Mouse (Mus musculus): ENCODE data around the gene Zfp423. TPM values are rescaled to one million over a fixed set of nuclear protein-coding genes. Genes with fewer than 3 reads are reported as not detected.

Zfp423 gene
- polyA plus RNA-seq, 1 experiment from 2014 or later = 5.0 TPM

DNA sequence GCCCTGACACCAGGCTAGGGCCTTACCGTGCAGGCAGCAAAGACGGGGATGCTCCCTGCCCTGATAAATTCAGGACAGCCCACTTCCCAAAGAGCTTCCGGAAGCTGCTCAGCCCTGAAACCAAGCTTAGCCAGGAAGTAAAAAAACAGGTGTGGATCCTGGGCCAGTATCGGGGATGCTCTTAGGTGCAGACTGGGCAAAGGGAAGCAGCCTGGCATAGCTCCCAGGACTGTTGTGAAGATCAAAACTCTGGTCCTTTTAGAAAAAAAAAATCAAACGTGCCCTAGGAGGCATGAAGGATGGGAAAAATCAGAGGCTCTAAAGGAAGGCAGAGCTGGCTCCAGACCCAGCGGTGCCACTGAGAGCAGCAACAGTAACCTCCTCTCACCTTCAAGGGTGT is 247.4 kb downstream of the Zfp423 start:
- H3K4me3 ChIP-seq (replicated peaks) = no peak overlapping the region
- H3K9ac ChIP-seq = no peak overlapping the region
- H3K27me3 ChIP-seq (replicated peaks) = no peaks in the 10 kb centered on the region
- 80% methylated on average over 6 of the region's 6 CpGs for WGBS
- peaks cover 9% of the 10 kb centered on the region for H3K4me1 ChIP-seq (replicated peaks)
- H3K36me3 ChIP-seq = no peaks in the 10 kb centered on the region
- no peak overlapping the region for H3K27ac ChIP-seq
- no peaks in the 10 kb centered on the region for H3K9me3 ChIP-seq
- no peak overlapping the region for H3K4me2 ChIP-seq (replicated peaks)
- no peak for ATAC-seq

DNA sequence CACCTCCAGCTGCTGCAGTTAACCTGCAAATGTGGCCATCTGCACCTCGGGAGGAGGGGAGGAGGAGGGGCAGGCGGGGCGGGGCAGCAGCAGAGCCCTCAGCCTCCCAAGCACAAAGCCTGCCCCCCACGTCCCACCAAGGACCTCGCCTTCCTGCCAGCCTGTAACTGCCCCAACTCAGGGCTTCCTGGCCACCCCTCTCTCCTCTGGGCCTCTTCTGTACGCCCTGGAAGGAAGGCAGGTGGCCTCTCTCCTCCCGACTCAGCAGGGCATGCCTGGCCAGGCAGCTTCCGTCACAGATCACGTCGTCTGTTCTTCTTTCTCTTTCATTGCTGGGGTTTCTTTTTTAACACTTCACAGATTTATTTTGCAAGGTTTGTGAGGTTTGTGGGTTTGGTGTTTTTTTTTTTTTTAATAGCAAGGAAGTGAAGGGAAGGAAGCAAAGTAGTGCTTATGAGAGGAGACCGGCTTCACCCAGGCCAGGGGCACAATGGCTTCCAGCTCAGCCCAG is 251.2 kb downstream of the Zfp423 start:
- Histone ChIP-seq H3K4me1 (replicated peaks) (peaks cover under 1% of the 10 kb centered on the region; the same call in 1 of the 2 replicates), H3K9ac (no peak overlapping the region), H3K4me3 (replicated peaks) (no peak overlapping the region; the same call in 1 of the 2 replicates), H3K4me2 (replicated peaks) (peak overlapping the region; percentile 49), H3K36me3 (no peaks in the 10 kb centered on the region), H3K9me3 (no peaks in the 10 kb centered on the region), H3K27me3 (replicated peaks) (no peaks in the 10 kb centered on the region), H3K27ac (no peak overlapping the region)
- ATAC-seq = 0 out of 2 replicates have a peak, but pooled peaks have one; percentile 55
- WGBS = 19% methylated on average over 10 of the region's 11 CpGs

DNA sequence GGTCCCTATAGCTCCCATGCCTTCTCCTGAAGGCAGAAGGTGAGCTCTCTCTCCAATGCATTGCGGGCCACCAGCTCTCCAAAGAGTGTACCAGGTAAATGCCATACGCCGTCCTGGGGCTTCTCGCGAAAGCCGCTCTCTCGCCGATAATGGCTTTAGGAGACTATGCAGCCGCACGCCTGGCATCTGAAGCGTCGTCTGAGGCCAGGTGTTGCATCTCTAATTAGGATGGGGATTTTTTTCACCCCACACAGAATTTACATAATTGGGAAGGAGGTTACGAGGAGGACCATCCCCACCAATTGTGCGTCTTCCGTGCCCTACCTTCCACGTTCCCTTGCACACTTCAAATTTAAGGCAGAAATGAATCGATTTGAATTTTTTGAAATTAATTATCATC is 252.2 kb downstream of the Zfp423 start:
- H3K27me3 ChIP-seq (replicated peaks) = no peaks in the 10 kb centered on the region
- whole genome bisulfite sequencing = 78% methylated on average over 17 of the region's 17 CpGs
- H3K4me1 ChIP-seq (replicated peaks) = peaks cover 9% of the 10 kb centered on the region
- no peak overlapping the region for H3K4me2 ChIP-seq (replicated peaks)
- no peaks in the 10 kb centered on the region for H3K9me3 ChIP-seq
- H3K9ac ChIP-seq = no peak overlapping the region
- H3K4me3 ChIP-seq (replicated peaks) = no peak overlapping the region
- no peaks in the 10 kb centered on the region for H3K36me3 ChIP-seq
- H3K27ac ChIP-seq = no peak overlapping the region
- ATAC-seq = no peak

DNA sequence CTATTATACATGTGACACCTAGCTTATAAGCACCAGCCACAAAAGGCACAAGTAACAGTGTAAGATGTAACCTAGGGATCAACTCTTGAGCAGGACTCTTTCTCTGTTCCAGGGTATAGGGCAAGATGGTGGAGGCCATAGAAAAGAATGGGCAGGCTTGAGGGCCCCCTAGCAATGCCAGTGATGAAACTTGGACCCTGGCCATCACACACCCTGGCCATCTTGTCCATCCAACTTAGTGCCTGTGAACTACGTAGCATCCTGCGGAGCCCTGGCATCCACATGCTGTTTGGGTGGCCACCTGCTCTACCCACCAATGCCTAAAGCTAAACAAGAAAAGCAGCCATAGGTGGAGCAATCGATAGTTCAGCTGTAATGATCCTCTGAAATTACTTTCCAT is 254.6 kb downstream of the Zfp423 start:
- H3K9me3 ChIP-seq = no peaks in the 10 kb centered on the region
- H3K9ac ChIP-seq = no peak overlapping the region
- no peaks in the 10 kb centered on the region for H3K27me3 ChIP-seq (replicated peaks)
- H3K4me2 ChIP-seq (replicated peaks) = no peak overlapping the region
- H3K4me3 ChIP-seq (replicated peaks) = no peak overlapping the region
- no peaks in the 10 kb centered on the region for H3K36me3 ChIP-seq
- H3K27ac ChIP-seq = no peak overlapping the region
- 99% methylated on average over 3 of the region's 3 CpGs for WGBS
- ATAC-seq = no peak
- H3K4me1 ChIP-seq (replicated peaks) = peaks cover 14% of the 10 kb centered on the region

DNA sequence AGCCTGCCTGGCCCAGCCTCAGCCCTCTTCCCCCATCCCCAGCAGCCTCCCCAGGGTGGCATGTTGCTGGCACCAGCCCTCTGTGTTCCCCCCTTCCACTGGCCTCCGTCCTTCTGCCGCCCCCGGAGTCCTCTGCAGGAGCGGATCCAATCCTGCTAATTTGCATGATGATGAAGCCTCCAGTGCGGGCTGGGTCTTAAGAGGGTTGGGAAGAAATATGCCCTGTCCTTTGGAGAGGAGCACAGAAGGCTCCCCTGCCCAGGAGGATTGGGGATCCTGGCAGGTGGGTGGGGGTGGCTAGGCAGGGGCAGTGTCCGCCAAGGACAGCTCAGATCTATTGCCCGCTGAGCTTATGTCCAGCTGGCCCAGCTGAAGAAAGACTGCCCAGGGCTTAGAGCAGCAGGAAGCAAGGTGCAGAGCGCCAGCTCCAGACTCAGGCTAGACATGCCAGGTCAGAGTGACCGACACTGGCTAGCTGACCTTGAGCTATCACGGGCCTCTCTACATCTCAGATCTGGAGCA is 256.5 kb downstream of the Zfp423 start:
- Histone ChIP-seq H3K4me3 (replicated peaks) (no peak overlapping the region), H3K9me3 (no peaks in the 10 kb centered on the region), H3K4me2 (replicated peaks) (peak overlapping the region; percentile 7; the same call in 1 of the 2 replicates), H3K9ac (no peak overlapping the region), H3K27me3 (replicated peaks) (no peaks in the 10 kb centered on the region), H3K36me3 (no peaks in the 10 kb centered on the region), H3K4me1 (replicated peaks) (peaks cover 14% of the 10 kb centered on the region), H3K27ac (no peak overlapping the region; the same call in 1 of the 2 replicates)
- no peak for ATAC-seq
- WGBS = 35% methylated on average over 10 of the region's 10 CpGs

DNA sequence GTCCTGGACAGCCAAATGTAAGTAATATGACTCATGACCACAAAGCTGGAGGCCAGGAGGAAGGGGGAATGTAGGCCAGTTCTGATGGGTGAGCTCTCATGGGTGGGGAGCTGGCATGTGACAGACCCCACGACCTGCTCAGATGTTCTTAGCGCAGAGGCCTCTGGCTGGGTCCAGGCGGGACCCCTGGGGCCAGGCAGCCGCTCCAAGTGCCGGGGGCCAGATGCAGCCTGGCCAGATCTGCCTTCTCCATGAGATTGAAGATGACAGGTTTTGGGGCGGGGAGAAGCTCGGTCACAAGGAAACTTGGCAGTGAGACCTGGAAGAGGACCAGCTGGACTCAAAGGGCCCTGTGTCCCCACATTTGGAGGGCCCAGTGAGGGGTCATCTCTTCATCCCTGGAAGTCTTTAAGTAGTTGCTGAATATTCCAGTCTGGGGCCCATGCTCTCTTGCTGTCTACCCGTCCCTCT is 257.3 kb downstream of the Zfp423 start:
- Histone ChIP-seq H3K27ac (no peak overlapping the region; the same call in 1 of the 2 replicates), H3K9me3 (no peaks in the 10 kb centered on the region), H3K4me3 (replicated peaks) (no peak overlapping the region), H3K27me3 (replicated peaks) (no peaks in the 10 kb centered on the region), H3K36me3 (no peaks in the 10 kb centered on the region), H3K4me1 (replicated peaks) (peaks cover 14% of the 10 kb centered on the region), H3K9ac (no peak overlapping the region), H3K4me2 (replicated peaks) (no peak overlapping the region)
- peak; percentile 41; the same call in 1 of the 2 replicates for ATAC-seq
- WGBS = 46% methylated on average over 8 of the region's 8 CpGs

DNA sequence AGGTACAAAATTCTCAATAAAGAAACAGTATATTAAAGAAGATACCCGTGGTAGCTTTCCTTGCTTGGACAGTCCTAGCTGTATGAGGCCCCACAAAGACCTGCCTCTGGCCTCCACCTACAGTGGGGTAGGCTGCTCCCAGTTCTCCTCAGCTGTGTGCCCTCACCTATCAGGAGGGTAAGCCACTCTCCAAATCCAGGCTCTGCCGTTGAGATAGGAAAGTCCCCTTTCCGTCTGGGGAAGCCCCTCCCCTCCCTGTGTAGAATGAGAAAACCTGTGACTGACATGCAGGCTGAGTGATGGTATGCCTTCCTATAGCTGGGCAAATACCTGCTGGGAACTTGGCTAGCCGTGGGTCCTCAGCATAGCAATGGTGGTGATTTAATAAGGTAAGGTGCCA is 257.8 kb downstream of the Zfp423 start:
- H3K4me2 ChIP-seq (replicated peaks) = no peak overlapping the region
- 67% methylated on average over 4 of the region's 4 CpGs for WGBS
- no peaks in the 10 kb centered on the region for H3K36me3 ChIP-seq
- no peaks in the 10 kb centered on the region for H3K27me3 ChIP-seq (replicated peaks)
- H3K4me3 ChIP-seq (replicated peaks) = no peak overlapping the region
- H3K9ac ChIP-seq = no peak overlapping the region
- H3K9me3 ChIP-seq = no peaks in the 10 kb centered on the region
- peaks cover 14% of the 10 kb centered on the region for H3K4me1 ChIP-seq (replicated peaks)
- H3K27ac ChIP-seq = no peak overlapping the region
- ATAC-seq = 0 out of 2 replicates have a peak, but pooled peaks have one; percentile 12

DNA sequence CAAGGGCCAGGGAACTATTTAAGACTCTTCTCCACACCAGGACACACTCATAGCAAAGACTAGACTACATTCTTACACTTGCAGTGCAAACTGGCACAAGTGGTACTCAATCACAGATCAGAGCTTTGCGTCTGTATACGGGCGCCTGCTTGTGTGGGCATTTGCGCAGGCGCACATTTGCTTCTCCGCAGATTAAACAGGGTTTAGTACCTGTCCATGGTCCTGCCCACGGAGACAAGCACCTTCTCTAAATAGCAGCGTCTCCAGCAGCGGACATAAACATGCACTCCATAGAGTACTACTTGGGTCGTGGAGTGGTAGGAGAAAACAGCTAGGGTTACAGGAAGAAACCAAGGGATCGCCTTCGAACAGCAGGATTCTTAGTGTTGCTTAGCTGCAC is 259.1 kb downstream of the Zfp423 start:
- 34% methylated on average over 12 of the region's 12 CpGs for WGBS

DNA sequence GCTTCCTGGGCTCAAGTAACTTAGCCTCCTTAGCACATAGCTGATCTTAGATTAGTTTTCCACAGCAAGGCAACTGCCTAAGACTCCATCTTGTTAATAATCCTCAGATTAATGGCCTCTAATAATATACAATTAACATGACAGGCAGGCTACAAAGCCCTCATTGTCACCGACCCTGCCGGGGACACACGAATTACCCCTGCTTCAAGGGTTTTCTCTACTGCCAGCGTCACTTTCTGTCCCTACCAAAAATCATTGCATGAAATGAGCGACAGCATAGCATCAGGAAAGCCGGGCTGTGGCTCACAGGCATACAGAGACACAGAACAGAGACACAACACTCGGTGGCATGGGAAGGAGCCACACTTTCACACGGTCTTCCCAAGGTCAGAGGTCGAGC is 262.3 kb downstream of the Zfp423 start:
- Histone ChIP-seq H3K9ac (no peak overlapping the region), H3K9me3 (no peaks in the 10 kb centered on the region), H3K27ac (no peak overlapping the region), H3K27me3 (replicated peaks) (no peaks in the 10 kb centered on the region), H3K4me3 (replicated peaks) (no peak overlapping the region), H3K4me1 (replicated peaks) (peaks cover 4% of the 10 kb centered on the region; the same call in 1 of the 2 replicates), H3K4me2 (replicated peaks) (no peak overlapping the region), H3K36me3 (no peaks in the 10 kb centered on the region)
- no peak for ATAC-seq
- 63% methylated on average over 9 of the region's 9 CpGs for WGBS

More for the DNA sequence above, 259.1 kb downstream of the Zfp423 start:
- no peak for ATAC-seq
- H3K4me3 ChIP-seq (replicated peaks) = no peak overlapping the region
- H3K27ac ChIP-seq = no peak overlapping the region
- H3K4me1 ChIP-seq (replicated peaks) = peaks cover 14% of the 10 kb centered on the region
- no peaks in the 10 kb centered on the region for H3K27me3 ChIP-seq (replicated peaks)
- no peaks in the 10 kb centered on the region for H3K9me3 ChIP-seq
- no peak overlapping the region for H3K4me2 ChIP-seq (replicated peaks)
- no peak overlapping the region for H3K9ac ChIP-seq
- no peaks in the 10 kb centered on the region for H3K36me3 ChIP-seq

DNA sequence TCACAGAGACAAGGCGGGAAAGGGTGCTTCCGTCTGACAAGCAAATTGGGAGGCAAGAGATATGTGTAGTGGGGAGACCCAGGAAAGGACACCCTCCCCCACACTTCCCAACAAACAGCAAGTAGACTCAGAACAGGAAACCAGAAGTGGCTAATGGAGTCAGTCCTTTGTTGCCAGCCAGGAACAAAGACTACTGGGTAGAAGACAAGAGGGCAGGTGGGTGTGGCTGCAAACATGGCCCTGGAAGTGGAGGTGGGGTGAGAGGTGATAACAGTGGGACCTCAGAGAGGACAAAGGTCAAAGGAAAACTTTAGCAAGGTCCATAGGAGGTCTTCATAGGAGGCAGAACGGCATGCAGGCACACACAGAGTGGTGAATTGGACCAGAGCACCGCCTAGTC is 265.7 kb downstream of the Zfp423 start:
- Histone ChIP-seq H3K9me3 (no peaks in the 10 kb centered on the region), H3K36me3 (no peaks in the 10 kb centered on the region), H3K27me3 (replicated peaks) (no peaks in the 10 kb centered on the region), H3K4me2 (replicated peaks) (no peak overlapping the region), H3K9ac (no peak overlapping the region), H3K4me1 (replicated peaks) (peaks cover 8% of the 10 kb centered on the region), H3K27ac (no peak overlapping the region), H3K4me3 (replicated peaks) (no peak overlapping the region)
- ATAC-seq = no peak
- 66% methylated on average over 4 of the region's 4 CpGs for WGBS

DNA sequence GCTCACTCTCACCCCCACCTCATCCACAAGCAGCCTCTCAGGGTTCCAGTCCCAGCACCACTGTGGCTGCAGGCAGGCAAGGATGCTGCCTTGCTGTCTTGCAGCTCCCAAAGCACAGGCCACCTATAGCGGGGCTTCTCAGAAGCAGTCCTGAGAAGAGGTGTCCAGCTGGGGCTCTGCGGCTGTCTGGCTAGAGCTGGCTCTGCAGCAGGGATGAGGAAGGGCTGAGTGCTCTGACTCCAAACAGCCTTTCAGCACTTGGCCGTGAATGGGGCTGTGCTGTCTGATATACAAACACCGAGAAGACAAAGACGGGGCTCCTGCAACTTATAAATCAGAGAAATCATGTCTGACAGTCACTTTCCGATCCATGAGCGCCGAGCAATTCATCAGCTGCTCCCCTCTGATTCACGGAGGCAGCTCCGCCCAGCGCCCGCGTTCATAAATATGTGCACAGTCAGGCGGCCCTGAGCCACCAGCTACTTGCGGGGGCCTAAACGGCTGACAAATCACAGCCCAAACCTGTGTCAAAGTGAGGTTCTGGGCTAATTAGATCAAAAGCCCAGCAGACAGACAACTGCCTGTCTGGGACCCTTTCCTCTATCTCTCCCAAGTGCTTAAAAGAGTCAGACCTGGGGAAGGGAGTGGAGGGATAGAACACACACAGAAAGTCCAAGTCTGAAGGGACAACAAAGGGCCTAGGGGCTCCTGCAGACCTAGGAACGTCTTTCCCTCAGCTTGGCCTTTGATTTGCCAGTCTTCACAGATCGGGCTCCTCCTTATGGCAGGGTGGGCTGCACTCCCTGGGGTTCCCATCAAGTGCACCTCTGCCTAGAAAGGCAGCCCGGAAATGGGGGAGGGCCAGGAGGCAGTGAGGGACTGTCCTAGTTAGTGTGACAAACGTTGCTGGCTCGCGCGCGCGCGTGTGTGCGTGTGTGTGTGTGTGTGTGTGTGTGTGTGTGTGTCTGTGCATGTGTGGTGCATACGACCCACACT is 269.0 kb downstream of the Zfp423 start:
- Histone ChIP-seq H3K4me3 (replicated peaks) (no peak overlapping the region), H3K27ac (no peak overlapping the region), H3K9me3 (no peaks in the 10 kb centered on the region), H3K27me3 (replicated peaks) (no peaks in the 10 kb centered on the region), H3K4me2 (replicated peaks) (peak overlapping the region; percentile 33), H3K36me3 (no peaks in the 10 kb centered on the region), H3K9ac (no peak overlapping the region), H3K4me1 (replicated peaks) (peaks cover 8% of the 10 kb centered on the region)
- WGBS = 27% methylated on average over 28 of the region's 28 CpGs
- no peak for ATAC-seq

DNA sequence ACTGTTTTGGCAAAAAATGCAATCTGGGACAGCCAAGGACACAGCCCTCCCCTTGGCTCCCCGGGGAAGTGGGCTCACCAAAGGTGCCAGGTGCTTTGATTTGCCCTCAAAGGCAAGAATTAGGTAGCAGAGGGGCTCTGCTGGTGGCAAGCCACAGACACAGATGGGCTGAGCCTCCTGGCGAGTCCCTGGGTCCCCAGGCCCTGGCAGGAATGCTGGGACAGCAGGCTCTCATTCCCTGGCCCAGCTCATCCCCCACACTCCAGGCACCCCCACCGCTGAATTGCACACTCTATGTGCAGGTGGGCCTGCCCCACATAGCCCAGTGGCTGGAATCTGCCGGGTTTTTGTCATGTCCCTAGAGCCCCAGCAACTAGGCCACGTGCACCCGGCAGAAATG is 270.2 kb downstream of the Zfp423 start:
- Histone ChIP-seq H3K27ac (no peak overlapping the region), H3K27me3 (replicated peaks) (no peaks in the 10 kb centered on the region), H3K4me2 (replicated peaks) (no peak overlapping the region), H3K9me3 (no peaks in the 10 kb centered on the region), H3K9ac (no peak overlapping the region), H3K4me3 (replicated peaks) (no peak overlapping the region), H3K36me3 (no peaks in the 10 kb centered on the region), H3K4me1 (replicated peaks) (peaks cover 8% of the 10 kb centered on the region)
- WGBS = 83% methylated on average over 6 of the region's 6 CpGs
- ATAC-seq = no peak

All from intestine, embryonic 15.5 days (tissue).